In the genomic region with DNA sequence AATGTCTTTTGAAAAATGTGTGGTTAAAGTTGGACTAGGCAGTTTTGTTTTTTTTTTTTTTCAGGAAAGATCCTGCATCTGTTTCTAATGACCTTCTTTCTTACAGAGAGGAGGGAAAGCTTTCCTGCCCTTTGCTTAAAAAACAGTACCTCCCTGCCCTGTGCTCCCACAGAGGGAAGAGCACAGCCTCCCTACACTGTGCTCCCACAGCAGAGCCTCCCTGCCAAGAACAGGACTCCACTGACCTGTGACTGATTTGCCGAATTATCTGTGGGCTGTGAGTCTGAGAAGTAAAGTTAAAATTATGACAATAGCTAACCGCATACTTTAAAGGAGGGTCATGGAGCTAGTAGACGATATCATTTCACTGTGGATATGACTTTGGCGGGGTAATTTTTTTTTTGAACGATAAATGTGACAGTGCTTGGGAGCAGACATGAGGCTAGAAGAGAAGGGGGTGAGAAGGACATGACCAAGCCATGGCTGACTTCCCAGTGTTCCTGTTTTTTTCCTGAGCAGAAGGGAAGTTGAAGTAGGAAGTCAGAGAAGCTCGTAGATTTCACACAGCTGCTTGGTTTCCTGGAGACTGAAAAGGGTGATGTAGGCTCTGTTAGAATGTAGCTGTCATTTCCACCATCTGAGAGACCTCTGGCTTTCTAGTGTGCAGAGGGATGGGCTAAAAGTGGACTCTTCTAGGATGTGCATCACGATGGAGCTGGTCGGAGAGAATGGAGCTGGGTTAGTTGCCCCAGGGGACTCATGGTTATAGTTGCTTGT, we compare ENCODE assay signal across 12 mouse cellular contexts.
A peak's percentile ranks its signal among the peaks of the same experiment; 100 is the strongest.
DNase-seq lines count a peak whose midpoint lies in the region; ATAC-seq lines count a peak whose summit lies in the region.
"Had no signal": no experiment of that assay in that cellular context is flagged by ENCODE, and none has a peak within 500 bp of the region (broad histone marks: within the 10 kb centered on the region; RNA-seq: fewer than 3 reads in every experiment).

No protein-coding gene starts in this region.

- no peak overlapping the region for H3K9ac ChIP-seq in heart, embryonic 11.5 days (ENCODE audit: low read depth, low read length)
- H3K9ac ChIP-seq: hindbrain, embryonic 14.5 days had no signal

- H3K27ac ChIP-seq in heart, embryonic 11.5 days (ENCODE audit: low read depth, low read length) = no peak overlapping the region
- H3K27ac ChIP-seq: hindbrain, embryonic 14.5 days; macrophage had no signal

- no peak for ATAC-seq in heart, embryonic 11.5 days (replicated peaks; ENCODE audit: insufficient number of reproducible peaks, low FRiP score, low TSS enrichment)
- ATAC-seq: Patski had no signal

- H3K9me3 ChIP-seq in heart, embryonic 11.5 days (replicated peaks; ENCODE audit: control insufficient read depth, low read length) = no peaks in the 10 kb centered on the region

- no peaks in the 10 kb centered on the region for H3K4me1 ChIP-seq in heart, embryonic 11.5 days (ENCODE audit: control insufficient read depth, insufficient read depth, low read length)

- WGBS in heart, embryonic 11.5 days (ENCODE audit: insufficient replicate concordance) = 67% methylated on average over 8 of the region's 8 CpGs

- no peak overlapping the region for H3K4me2 ChIP-seq in heart, embryonic 11.5 days
- H3K4me2 ChIP-seq: hindbrain, embryonic 14.5 days had no signal

- peak; percentile 11 for DNase-seq in heart, adult 8-10 months (ENCODE audit: low spot score)
- peak; percentile 6 for DNase-seq in adipocyte (ENCODE audit: low spot score)
- peak; percentile 25 for DNase-seq in heart, postnatal 4 days
- peak; percentile 11 to 12 for DNase-seq in kidney, postnatal 36 days
- no peak for DNase-seq in layer of hippocampus, adult 8-10 months (ENCODE audit: low spot score in 2 of 2)
- DNase-seq in frontal cortex, adult 2 months (ENCODE audit: extremely low spot score in 1 of 2, low spot score in 1 of 2) = no peak
- DNase-seq in layer of hippocampus, postnatal 14 days (ENCODE audit: low spot score in 2 of 2) = no peak
- DNase-seq: adrenal gland, postnatal 25 days had no signal

- no peaks in the 10 kb centered on the region for H3K27me3 ChIP-seq in heart, embryonic 11.5 days (ENCODE audit: control insufficient read depth, insufficient read depth, low read length)
- H3K27me3 ChIP-seq: Patski had no signal

- no peak overlapping the region for H3K4me3 ChIP-seq in heart, embryonic 11.5 days (ENCODE audit: low read depth, low read length)

- H3K36me3 ChIP-seq in heart, embryonic 11.5 days (ENCODE audit: control insufficient read depth, insufficient read depth, low read length) = no peaks in the 10 kb centered on the region

Comparison
In these comparisons a context has a peak if more than half of its experiments do, and no peak if none do; other contexts are left out.
1. DNase-seq: peak in heart, adult 8-10 months (single experiment), adipocyte (single experiment), heart, postnatal 4 days (single experiment) and kidney, postnatal 36 days (2 of 2); none in layer of hippocampus, adult 8-10 months (0 of 2), frontal cortex, adult 2 months (0 of 2) and layer of hippocampus, postnatal 14 days (0 of 2).